Mouse (Mus musculus) megakaryocyte progenitor cell, adult 5-6 weeks (primary cell): Measurements from ENCODE around the gene Itpk1. TPM values are rescaled to one million over a fixed set of nuclear protein-coding genes. Genes with fewer than 3 reads are reported as not detected.
A peak's percentile ranks its signal among the peaks of the same experiment; 100 is the strongest.

Experiments used
- ATAC-seq: replicated peaks from 2 replicates; pipeline ENCODE4 v1.8.0; 2016; ENCODE audit warnings: mild to moderate bottlenecking, moderate TSS enrichment, inconsistent platforms; ENCODE audit not compliant: poor library complexity
- total RNA-seq, 2 experiments: library from RNA; stranded (forward) in 1 of 2; stranded (reverse) in 1 of 2; fragments of 157-497, 149-512 nt in 1 of 2; fragments of 200-1000 nt in 1 of 2; gene quantifications; 2 replicates each; pipeline versions ENCODE4 v1.2.3 to v1.2.4; 2015 to 2017

Itpk1 gene
- total RNA-seq, 2 experiments from 2014 or later = 10.5 to 15.3 TPM

DNA sequence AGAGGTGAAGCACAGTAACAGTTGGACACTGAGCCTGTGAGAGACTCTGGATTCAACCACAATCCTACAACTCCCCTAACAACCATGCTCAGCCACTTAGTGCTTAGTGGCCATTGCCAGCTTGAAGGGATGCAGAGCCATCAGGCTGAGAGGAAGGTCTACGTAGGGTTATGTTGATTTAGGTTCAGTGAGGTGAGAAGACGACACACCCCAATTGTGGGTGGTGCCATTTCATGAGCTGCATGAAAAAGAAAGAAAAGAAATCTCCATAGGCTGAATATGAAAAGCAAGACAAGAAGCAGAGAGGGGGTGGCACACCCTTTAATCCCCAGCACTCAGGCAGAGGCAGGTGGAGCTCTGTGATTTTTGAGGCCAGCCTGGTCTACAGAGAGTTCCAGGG lies 9.4 kb upstream of the Itpk1 start:
- no peak for ATAC-seq

- ATAC-seq = peak; percentile 54
Observed at GRCm38 (mm10) chr12:102713153-102713865, 8.6 kb upstream of the Itpk1 start.

- no peak for ATAC-seq
Observed at GRCm38 (mm10) chr12:102710851-102711375, 6.2 kb upstream of the Itpk1 start.

- ATAC-seq = no peak
Observed at GRCm38 (mm10) chr12:102709896-102710295, 5.2 kb upstream of the Itpk1 start.

GRCm38 (mm10) chr12:102708220-102708619 lies 3.5 kb upstream of the Itpk1 start:
- ATAC-seq = no peak

DNA sequence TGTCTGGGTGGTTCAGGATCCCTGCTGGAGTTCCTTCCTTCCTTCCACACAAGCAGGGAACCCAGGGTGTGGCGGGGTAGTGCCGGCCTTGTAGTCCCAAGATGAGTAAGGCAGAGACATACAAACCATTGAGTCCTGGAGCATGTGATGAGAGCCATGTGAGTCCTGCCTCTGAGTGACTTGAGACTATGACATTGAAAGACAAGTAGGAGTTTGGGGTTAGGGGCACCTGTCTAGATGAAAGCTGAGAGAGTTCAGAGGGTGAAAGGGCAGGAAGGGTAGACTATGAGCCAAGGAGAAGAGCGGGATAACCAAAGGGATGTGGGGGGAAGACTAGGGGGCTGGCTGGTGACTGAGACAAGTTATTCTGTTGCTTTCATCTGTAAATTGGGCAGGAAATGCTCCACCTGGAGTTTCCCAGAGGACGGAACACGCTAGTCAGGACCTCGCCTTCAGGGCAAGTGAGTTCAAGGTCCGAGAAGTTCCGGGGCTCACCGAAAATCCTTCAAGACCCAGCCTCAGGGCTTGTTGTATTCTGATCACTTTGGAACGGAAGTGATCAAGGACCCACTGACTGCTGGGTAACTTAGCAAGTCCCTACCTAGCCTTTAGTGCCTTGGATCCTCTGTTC lies 2.2 kb upstream of the Itpk1 start:
- no peak for ATAC-seq

- no peak for ATAC-seq
Observed at GRCm38 (mm10) chr12:102705906-102706640, 1.3 kb upstream of the Itpk1 start.

DNA sequence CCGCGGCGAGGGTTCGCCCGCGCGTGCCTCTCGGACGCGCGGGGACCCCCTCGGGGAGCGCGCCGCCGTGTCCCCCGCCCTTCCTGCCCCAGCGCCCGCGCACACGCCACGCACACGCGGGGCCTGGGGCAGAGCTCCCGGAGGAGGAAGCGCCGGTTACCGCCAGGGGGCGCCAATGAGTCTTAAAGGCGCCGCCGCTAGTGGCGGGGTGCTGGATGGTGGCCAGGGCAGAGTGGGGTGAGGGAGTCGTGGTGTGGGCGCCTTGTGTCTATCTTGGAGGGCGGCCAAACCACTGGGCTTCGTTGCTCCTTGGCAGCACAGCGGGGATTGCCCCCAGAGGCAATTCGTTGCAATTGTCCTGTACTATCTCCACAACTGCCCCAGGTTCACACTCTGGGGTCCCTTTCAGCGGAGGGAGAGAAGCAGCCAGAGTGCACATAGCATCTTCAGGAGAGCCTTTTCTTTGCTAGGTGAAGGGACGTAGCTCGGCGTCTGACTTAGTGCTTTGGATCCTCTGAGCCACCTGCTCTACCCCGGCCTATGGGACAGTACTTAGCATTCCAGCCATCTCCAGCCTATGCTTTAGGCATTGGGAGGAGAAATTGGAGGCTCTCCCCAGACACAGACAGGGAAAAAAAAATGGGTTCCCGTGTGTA lies 614 bp upstream of the Itpk1 start:
- peak; percentile 67 for ATAC-seq

- ATAC-seq = 0 out of 2 replicates have a peak, but pooled peaks have one; percentile 2
Observed at GRCm38 (mm10) chr12:102703921-102704408, 765 bp downstream of the Itpk1 start.

DNA sequence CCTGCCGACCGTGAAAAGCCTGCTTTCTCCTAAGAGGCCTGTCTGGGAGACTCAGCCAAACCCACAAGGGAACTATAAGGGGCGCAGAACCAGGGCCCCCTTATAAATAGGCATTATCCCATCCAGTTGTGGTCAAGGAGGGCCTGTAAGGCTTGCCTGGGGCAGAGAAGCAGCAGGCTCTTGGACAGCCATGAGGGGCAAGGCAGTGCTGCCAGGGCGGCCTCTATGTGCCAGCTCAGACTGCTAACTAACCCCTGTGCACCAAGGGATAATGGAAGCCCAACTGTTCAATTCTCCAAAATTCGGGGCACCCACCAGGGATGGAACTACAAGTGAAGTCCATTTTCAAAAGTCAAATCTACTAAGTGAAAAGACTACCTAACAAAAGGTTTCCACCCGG lies 1.3 kb downstream of the Itpk1 start:
- ATAC-seq = no peak

GRCm38 (mm10) chr12:102703111-102703412 lies 1.7 kb downstream of the Itpk1 start:
- ATAC-seq = no peak

- ATAC-seq = peak; percentile 33
Observed at GRCm38 (mm10) chr12:102702356-102703110, 2.2 kb downstream of the Itpk1 start.

DNA sequence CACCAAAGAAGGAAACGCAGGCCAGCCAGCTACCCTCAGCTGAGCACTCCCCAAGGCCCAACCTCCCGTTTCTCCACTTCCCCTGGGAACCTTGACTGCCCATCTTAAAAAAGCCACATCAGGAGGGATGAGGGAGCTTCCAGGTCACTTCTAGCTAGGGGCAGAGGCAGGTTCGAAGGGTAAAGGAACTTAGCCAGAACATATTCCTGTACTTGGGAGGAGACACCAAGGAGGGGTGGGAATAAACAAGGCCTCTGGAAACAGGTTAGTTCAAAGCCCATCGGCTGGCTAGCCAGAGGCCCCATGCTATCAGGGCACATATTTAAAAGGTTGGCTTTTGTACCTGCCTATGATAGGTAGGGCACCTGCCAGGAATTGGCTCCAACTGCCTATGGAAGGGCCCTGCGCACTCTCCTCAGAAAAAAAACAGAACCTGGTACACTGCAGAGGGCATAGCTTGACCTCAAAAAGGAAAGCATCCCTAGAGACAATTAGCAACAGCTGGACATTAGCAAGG lies 3.0 kb downstream of the Itpk1 start:
- no peak for ATAC-seq

- ATAC-seq = no peak
Observed at GRCm38 (mm10) chr12:102700453-102700852, 4.3 kb downstream of the Itpk1 start.

DNA sequence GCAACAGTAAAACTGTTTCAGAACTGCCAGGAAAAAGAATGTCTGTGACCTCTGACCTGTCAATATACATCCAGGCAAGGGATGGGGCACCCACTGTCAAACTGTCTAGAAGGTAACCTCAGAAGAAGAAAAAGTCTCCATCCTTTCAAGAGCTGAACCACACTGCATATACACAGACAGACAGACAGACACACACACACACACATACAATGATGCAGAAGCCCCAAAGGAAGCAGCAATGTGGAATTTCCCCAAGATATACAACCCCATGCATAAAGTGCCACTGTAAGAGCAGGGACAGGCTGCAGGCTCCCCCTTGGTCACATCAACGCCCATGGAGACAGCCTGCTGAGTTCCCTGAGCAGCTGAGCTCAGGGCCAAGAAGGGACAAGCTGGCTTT lies 5.6 kb downstream of the Itpk1 start:
- no peak for ATAC-seq

GRCm38 (mm10) chr12:102698089-102698684 lies 6.5 kb downstream of the Itpk1 start:
- ATAC-seq = no peak

- no peak for ATAC-seq
Observed at GRCm38 (mm10) chr12:102697381-102697780, 7.3 kb downstream of the Itpk1 start.

GRCm38 (mm10) chr12:102696635-102697354 lies 7.9 kb downstream of the Itpk1 start:
- no peak for ATAC-seq
